Mouse (Mus musculus) lung, adult 2 months (tissue): ENCODE data around the gene Itgb4.
"Not testable (repeated sequence)": the region's sequence is repeated elsewhere in the genome, so short reads cannot be mapped to it uniquely, and the experiment has no call there.

Experiments used
- CTCF ChIP-seq: fragments of 200-500 bp; IDR thresholded peaks from 2 replicates; pipeline ENCODE4 v1.5.1; 2011; ENCODE audit warnings: mild to moderate bottlenecking, low read length, control low read depth; ENCODE audit not compliant: insufficient read depth
- POLR2A ChIP-seq: fragments of 200-500 bp; IDR thresholded peaks from 2 replicates; pipeline ENCODE4 v1.6.1; 2011; ENCODE audit warnings: low read depth, mild to moderate bottlenecking, control low read depth, low read length, borderline replicate concordance; ENCODE audit errors: extremely low read depth

DNA sequence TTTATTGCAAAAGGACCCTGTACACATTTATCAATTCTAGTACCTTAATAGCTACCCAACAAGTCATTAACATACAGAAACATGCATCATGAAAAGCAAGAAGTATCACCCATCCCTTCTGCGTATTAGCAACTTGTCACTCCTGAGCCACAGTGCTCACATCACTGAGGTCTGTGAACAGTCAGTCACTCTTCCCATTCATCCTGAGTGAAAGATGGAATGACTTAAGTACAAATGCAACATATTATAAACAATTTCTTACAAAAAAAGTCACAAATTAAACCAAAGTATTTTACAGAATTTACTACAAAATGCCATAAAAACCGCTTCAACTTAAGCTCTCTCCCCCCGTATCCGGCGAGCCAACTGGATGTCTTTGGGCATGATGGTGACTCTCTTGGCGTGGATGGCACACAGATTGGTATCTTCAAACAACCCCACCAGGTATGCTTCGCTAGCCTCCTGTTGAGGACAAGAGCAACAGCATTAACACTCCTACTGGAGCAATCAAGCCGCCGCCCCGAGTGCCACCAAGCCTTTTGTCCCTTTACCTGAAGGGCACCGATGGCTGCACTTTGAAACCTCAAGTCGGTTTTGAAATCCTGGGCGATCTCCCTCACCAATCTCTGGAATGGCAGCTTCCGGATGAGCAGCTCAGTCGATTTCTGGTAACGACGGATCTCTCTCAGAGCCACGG lies 48.7 kb downstream of the Itgb4 start:
- not testable (repeated sequence) for TF ChIP-seq CTCF, POLR2A
